Mouse (Mus musculus) heart, postnatal 36 days (tissue): ENCODE measurements around the gene Kif2a. TPM values are rescaled to one million over a fixed set of nuclear protein-coding genes. Genes with fewer than 3 reads are reported as not detected.

ENCODE experiments used
- DNase-seq, 2 experiments: peaks; one replicate each; pipeline ENCODE4 v3.0.0; 2021 to 2022
- intact Hi-C: fragments of 180-260 bp; cut with DNase I; formaldehyde crosslinking; loops from one replicate; pipeline ENCODE4 v1.15.1; 2025
- total RNA-seq, 2 experiments: library from RNA; stranded (reverse); gene quantifications; 2 replicates each; pipeline ENCODE4 v1.2.3; 2021

Gene Kif2a
- 10 to 100 TPM; 33.2 to 35.4 TPM for total RNA-seq

DNA sequence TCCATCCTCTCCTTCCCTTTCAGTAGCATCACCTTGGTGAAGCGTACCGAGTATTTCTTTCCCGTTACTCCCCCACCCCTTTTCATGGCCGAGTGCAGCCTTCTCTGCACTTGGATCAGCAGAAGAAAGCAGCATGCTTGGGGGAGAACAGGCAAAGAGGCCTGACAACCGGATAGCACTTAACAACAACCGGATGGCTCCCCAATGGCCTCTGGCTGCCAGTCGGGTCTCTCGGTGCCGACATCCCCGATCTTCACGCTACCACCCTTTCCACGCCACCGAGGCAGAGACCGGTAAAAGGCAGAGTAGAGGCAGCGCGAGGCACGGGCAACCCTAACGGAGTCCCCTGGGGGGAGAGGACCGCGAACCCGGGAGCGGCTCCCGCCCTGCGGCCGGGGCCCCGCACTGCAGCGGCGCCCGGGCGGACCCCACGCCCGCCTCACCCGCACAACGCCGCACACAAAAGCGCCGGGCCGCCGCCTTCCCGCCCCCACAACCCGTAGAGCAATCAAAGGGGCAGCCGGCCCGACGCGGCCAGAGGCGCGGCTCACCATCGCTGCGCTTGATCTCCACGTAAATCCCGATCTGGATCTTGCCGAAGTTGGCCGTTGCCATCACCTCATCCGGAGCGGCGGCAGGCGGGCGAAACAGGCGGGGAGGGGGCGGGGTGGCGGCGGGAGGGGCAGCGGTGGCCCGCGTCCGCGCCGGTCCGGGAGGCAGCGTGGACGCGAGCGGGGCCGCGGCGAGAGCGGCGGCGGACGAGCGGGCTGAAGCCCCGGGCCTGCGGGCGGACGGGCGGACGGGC lies at the start of gene Kif2a:
TSS of gene Kif2a (minus strand) at position 666 of the 805 bp plus-strand sequence.
- DNase-seq, result peak; percentile 40 to 75
- intact Hi-C loops, result loop anchor here (5.0 kb wide), 1 partner anchor 74 kb away; the partner anchor contains the start of gene Dimt1

DNA sequence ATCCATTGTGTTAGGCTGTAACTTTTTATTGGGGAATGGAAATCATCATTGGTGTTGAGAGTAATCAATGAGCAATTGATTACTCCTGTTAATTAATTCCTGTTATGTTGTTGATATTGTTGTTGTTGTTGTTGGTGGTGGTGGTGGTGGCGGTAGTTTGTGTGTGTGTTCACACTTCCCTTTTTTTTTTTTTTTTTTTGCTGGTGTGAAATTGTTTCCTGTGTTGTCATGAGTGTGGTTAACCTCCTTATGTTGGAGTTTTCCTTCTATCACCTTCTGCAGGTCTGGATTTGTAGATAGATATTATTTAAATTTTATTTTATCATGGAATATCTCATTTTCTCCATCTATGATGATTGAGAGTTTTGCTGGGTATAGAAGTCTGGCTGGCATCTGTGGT lies 47.1 kb upstream of the Kif2a start:
- intact Hi-C loops, result no loop called here
- no peak for DNase-seq

DNA sequence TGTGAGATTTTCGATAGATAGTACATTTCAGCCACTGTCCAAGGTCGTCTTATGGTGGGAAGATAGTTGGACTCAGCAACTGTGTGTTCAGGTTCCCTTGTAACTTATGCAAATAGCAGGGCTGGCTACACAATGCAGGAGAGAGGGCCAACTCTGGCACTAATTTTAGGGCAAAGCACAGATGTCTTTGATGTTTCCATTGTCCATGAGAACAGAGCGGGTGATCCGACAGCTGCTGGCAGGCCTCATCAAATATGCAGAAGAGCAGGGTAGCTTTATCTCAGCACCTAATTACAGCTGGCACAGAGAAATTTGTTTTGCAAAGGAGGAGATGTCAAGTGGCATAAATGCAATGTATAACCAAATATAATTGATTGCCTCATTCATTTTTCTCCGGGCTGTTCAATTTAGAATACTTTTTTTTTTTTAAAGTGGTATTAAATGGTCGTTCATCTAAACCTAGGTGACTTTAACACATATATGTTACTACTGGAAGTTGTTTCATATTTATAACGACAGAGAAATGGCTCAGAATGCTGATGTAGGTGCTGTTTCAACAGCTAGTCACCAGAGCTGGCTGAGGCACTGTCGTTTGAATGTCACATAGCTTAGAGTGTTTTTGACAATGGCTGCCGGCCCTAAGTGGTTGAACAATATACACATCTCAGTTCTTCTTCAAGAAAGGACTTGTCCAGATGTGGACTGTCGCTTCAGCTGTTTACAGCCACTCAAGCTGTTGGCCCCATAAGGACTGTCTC lies 43.4 kb upstream of the Kif2a start:
- intact Hi-C loops, result no loop called here
- DNase-seq, result no peak

DNA sequence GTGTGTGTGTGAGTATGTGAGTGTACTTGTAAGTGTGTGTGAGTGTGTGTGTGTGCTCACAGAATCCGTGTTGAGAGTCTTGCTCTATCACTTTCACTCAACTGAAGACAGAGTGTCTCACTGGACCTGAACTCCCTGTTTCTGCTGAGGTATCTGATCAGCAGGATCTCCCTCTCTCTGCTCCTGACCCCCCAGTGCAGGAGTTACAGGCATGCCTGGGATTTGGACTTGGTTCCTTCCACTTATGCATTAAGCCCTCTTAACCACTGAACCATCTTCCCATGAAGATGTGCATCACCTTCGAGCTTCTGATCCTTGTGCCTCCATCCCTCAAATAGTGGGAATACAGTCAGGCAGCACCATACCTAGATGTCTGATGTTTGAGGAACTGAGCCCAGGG lies 42.3 kb upstream of the Kif2a start:
- DNase-seq, result no peak
- intact Hi-C loops, result no loop called here

DNA sequence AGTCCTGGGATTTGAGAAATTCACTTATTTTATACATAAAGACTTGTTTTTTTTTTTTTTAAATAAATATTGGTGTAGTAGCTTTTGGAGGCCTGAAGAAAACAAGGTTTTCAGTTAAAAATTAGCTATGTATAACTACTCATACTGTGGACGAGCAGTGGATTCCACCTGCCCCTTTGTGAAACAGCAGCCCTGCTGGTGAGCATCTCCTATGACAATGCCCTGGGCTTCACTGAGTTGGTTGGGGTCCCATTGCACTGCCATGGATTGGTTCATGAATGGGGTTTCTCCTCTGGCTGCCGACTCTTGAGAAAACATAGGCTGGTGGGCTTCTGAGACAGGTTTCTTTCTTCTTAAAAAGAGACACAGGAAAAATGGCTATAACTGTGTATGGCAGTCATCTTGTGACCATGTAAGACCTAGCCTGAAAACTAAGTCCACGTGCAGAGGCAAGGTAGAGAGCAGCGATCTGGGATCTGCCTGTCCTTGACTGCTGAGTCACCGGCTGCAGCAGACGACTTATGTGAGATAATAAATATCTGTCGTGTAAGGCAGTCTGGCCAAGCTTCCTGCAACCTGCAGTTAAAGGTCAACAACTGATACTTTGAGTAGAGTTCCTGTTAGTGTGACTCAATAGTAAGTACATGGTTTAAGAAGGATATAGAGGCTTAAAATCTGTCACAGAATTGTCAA lies 41.3 kb upstream of the Kif2a start:
- intact Hi-C loops, result no loop called here
- DNase-seq, result no peak

DNA sequence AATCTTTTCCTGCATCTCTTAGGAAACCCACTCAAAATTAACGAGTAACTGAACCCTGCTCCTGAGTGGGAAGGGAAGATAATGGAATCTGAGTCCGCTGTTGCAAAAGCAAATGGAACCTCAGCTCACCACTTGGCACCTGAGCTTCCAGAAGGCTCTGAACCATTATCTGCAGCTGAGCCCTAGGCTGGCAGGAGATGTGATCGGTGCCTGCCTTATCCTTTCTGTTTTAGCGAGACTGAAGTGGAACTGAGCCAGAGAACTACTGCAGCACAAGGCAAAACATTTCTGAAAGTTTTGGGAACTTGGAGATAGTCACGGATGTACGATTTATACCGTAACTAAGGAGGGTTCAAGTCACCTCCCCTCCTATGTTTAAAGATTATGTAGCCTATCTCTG lies 38.2 kb upstream of the Kif2a start:
- intact Hi-C loops, result no loop called here

DNA sequence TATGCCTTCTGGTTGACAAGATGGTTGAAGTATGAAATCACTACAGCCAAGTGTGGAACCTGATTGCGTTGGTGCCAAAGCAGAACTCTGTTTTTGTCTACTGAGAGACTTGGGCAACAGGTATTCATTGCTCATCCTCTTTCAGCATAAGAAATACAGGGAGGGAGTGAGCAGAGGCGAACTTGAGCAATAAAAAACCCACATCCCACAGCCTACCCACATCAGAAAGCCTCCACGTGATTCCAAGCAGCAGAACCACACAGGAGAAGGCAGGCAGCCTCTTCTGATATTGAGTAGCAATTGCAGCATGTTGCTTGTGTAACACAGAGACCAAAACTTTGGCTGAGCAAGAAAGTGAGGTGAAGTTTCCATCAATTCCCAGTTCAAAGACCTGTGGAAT lies 37.5 kb upstream of the Kif2a start:
- DNase-seq, result no peak
- intact Hi-C loops, result no loop called here

More for the DNA sequence above, 38.2 kb upstream of the Kif2a start:
- DNase-seq, result no peak

DNA sequence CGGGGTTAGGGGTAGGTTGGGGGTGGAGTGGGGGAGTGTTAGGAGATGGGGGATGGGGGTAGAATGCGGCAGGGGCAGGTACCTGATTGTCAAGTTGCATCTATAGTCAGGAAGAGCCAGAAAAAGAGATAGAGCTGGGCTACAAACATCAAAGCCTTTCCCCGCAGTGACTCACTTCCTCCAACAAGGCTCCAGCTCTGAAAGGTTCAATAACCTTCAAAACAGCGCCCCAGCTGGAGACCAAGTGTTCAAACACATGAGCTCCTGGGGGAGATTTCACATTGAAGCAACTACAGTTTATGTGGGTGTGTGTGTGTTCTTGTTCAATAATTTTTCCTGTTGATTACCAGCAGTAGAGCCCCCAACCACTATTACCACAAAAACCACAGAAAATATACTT lies 34.4 kb upstream of the Kif2a start:
- DNase-seq, result no peak
- intact Hi-C loops, result no loop called here

DNA sequence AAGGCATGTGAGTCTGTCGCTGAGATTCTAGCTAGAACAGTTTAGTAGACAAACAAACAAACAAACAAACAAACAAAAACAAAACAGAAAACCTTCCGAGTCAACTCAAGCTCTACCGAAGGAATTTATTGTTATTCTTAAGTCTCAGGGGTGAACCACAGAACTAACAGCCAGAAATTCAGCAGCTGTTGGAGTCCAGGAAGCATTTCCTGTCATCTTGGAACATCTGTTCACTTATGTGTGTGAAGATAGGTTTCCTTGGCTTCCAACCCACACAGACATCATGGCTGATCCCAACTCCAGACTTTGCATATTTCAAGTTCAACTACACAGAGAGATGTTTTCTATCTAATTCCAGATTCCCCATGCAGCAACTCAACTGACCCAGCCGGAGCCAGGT lies 32.6 kb upstream of the Kif2a start:
- no peak for DNase-seq
- intact Hi-C loops, result no loop called here

DNA sequence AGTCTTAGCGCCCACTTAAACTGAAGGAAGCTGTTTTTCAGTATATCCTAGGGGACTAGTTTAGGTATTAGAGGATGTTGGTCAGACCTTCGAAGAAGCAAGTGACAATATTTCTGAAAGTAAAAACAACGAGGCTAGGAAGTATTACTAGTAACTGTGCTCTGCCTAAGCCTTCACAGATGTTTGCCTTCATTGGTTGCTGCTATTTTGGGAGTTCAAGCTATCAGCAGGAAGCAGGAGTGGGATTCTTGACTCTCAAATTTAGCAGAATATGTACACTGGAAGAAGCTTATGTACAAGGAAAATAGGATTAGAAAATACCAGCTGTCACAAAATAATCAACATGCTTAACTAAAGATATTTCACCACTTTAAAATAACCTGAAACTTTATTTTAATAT lies 29.4 kb upstream of the Kif2a start:
- intact Hi-C loops, result no loop called here
- DNase-seq, result no peak

DNA sequence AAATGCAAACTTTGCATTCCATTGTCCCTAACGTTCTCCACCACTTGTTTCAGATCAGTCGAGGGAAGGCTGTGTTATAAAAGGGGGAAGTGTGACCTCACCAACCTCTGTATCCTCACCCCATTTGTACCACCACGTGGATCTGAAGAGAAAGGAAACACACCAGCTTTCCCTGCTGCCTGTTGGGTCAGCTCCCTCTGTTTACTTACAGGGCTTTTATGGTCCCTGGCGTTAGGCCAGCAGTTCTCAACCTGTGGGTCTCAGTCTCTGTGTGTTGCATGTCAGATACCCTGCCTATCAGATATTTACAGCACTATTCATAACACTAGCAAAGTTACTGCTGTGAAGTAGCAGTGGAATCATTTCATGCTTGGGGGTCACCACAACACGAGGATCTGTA lies 22.3 kb upstream of the Kif2a start:
- intact Hi-C loops, result no loop called here
- no peak for DNase-seq

DNA sequence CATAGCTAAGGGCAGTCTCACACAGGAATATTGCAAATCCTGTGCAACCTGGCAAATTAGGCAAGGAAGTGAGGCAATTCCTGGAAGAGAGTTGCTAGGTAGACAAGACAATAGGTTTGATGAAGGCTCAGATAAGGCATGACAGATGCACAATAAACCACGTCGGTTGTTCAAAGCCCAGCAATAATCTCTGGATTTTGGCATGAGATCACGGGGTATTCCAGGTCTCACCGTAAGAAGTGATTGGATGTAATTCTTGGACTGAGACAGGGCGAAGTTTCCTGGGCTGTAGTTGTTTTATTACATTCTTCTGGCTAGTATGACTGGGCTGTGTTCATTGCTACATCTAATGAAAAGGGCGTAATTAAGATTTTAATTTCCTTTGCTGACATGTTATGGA lies 20.6 kb upstream of the Kif2a start:
- intact Hi-C loops, result no loop called here
- DNase-seq, result no peak

DNA sequence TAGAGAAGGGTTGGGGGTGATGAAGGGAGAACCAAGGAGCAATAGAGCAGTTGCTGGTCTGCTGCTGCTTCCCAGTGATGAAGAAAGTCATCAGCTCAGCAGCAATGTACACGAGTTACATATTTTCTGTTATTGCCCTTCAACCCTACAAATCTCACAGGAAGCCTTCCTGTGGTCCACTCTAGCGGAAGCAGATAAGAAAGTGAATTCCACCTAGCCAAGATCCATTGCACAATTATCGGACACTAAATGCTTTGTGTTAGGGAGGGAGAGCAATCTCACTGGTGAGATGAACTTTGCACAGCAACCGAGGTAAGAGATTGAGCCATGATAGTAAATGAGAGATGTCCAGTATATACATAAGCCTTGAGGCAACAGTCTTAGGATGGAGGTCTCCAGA lies 17.6 kb upstream of the Kif2a start:
- no peak for DNase-seq
- intact Hi-C loops, result no loop called here

DNA sequence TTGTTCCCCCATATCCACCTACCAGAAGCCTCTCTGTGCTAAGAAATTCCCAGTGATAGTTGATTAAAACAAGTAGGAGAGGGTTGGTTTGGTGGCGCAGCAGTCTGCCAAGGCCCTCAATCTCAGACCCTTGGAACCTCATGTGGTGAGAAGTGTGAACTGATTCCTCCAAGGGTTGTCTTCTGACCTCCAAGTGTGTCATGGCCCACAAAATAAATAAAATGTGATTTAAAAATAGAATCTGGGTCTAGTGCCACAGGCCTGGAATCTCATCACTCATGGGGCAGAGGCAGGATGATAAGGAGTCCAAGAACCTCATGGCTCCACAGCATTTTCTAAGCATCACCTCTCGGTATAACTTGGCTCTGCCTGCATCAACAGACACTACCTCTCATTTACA lies 16.4 kb upstream of the Kif2a start:
- no peak for DNase-seq
- intact Hi-C loops, result no loop called here

DNA sequence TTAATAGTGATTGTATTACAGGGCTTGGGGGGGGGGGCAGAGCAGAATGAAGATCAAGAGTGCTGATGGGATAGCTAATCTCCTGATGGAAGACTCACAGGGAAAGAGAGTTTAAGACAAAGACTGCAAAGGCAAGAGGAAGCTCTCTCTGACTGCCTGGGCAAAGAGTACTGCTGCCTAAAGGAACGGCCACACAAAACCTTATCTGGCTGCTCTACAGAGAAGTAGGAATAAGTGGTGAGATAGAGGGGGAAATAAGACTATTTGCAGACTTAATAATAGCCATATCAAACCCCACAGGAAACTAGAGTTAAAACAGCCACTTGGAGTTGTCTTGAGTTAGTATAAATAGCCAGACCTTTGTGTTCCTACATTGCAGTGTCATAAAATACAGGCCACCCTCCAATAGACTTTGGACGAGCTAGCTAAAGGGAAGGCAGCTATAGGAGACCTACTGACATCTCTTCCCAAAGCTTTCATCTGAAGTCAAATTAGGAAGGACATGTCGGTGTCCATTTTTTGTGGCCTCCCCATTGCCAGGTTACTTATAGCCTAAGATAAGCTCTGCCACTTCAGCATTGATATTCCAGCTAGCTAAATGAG lies 13.7 kb upstream of the Kif2a start:
- intact Hi-C loops, result no loop called here
- no peak for DNase-seq

DNA sequence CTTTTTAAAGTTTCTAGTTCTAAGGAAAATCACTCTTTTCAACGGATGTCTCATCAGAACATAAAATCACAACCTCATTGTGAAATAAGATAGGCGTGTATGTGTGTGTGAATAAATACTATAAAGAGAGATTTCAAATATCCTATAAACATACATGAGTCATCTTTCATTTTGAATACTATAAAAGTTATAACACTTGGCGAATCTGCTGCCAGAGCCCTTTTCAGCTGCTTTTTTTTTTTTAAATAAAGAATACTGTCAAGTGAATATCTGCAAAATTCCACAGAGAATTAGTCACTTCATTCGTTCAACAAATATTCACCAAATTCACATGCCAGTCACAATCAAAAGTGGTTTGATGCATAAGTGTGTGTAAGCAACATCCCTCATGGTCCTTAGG lies 13.2 kb upstream of the Kif2a start:
- no peak for DNase-seq
- intact Hi-C loops, result no loop called here

DNA sequence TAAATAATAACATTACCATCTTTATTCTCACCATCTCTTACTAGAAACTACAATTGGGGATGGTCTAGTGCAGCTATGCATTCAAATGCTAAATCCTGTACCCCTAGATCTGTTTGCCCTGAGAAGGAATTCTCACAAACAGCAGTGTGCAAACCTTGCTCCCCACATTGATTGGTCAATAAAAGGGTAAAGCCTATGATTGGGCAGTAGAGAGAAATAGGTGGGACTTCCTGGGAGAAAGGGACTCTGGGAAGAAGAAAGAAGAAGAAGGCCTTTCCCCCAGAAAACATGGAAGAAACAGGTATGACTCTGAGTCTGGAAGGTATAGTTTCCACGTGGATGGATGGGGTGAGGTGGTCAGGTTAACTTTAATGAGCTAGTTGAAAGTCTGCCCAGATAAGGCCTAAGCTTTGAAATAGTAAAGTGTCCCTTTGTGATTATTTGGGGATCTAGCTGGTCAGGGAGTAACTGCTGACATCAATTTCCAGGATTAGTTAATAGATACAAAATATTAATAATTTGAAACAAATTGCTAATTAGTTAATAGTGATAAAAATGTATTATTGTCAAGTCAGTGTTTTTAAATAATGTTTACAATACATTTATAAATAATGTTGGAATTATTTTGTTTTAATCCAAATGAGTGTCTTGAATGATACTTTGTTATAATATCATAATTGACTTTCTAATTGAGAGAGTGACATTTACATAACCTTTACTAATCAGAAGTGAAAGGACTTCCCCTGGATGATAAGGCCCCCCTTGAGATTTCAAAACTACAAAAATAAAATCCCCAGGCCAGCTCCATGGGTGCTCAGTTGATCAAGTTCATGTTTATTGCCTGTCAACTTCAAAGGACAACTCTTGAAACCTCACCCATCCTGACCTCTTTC lies 12.3 kb upstream of the Kif2a start:
- DNase-seq, result no peak
- intact Hi-C loops, result no loop called here

DNA sequence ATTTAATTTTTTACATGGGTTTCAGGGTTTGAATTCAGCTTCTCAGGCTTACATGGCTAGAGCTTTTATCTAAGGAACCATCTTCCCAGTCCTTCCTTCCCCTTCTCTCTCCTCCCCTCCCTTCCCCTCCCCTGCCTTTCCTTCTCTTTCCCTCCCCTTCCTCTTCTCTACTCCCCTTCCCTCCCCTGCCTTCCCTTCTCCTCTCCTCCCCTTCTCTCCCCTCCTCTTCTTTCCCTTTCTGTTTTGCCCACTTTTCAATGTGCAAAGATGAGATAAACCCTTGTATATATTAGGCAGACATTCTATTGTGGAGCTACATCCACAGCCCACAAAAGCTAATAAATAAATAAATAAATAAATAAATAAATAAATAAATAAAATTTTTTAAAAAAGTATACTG lies 9.3 kb upstream of the Kif2a start:
- no peak for DNase-seq
- intact Hi-C loops, result no loop called here

DNA sequence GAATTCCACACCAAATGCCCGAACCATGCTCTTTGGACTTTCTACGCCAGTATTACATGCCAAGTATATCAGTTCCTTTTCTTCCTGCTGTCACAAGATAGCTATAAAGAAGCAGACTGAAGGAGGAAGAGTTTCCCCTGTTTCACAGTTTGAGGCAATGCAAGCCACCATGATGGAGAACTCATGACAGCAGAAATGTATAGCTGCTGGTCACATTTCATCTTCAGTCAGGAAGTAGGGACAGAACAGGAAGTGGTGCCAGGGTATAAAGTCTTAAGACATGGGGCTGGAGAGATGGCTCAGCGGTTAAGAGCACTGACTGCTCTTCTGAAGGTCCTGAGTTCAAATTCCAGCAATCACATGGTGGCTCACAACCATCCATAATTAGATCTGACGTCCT lies 5.3 kb upstream of the Kif2a start:
- intact Hi-C loops, result no loop called here
- no peak for DNase-seq

DNA sequence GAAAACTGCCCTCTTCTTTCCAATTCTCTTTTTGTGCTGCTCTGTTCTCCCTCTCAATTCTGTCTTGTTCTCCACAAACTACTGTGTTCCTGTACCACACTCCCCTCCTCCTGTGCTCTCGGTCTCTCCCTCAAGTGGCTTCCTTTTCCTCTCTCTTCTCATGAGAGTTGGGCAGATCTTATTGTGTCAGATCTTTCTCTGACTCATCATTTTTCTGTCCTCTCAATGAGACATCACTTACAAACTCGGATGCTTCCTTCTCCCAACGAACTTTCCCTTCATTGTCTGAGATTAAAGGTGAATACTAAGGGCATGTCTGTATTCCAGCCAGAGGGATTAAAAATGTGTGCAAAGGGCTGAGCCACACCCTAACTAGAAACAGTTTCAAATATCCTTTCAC lies 3.7 kb upstream of the Kif2a start:
- intact Hi-C loops, result no loop called here
- DNase-seq, result no peak
